Comparison of ENCODE assay signal across 7 mouse cellular contexts in the genomic region with DNA sequence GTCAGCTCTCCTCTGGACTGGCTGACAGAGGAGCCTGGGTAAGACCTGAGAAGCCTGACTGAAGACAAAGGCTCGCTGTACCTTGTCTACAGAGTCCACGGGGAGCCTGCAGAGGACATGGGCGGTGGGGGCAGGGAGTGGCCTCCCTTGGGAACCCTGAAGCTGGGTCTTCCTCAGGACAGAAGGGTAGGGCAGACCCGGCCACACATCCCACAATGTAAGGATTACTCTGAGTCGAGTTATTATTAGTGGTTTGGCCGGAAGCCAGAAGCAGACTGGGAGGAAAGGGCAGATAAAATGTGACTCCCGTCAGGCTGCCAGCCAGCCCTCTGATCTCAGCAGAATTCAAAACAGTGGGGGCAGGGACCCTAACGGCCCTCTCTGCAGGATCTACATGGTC. TPM values are rescaled to one million over a fixed set of nuclear protein-coding genes. Genes with fewer than 3 reads are reported as not detected.
DNase-seq lines count a peak whose midpoint lies in the region; ATAC-seq and TF ChIP-seq lines count a peak whose summit lies in the region.

No protein-coding gene starts in this region.

- no peak for TF ChIP-seq CTCF in lung, postnatal 0 days (IDR thresholded peaks at IDR 0.05)

- H3K27me3 ChIP-seq in heart, embryonic 12.5 days (replicated peaks) = no peaks in the 10 kb centered on the region
- no peaks in the 10 kb centered on the region for H3K27me3 ChIP-seq in kidney, embryonic 14.5 days (ENCODE audit: control insufficient read depth, insufficient read depth, low read length)
- H3K27me3 ChIP-seq in lung, postnatal 0 days (replicated peaks; ENCODE audit: insufficient read depth, low read length) = no peaks in the 10 kb centered on the region

- peak; percentile 90 for DNase-seq in adrenal gland, postnatal 14 days
- DNase-seq in embryo, embryonic 11 days = peak; percentile 65
- DNase-seq in lung, postnatal 0 days (ENCODE audit: low spot score) = peak; percentile 86
- peak; percentile 88 for DNase-seq in skeletal muscle tissue, adult 2 months (ENCODE audit: low read depth, low spot score)
- DNase-seq in left cerebral cortex, adult 18-20 months (ENCODE audit: low spot score in 2 of 2) = no peak

- H3K4me3 ChIP-seq in heart, embryonic 12.5 days = no peak overlapping the region; the same call in 1 of the 2 replicates
- no peak overlapping the region for H3K4me3 ChIP-seq in kidney, embryonic 14.5 days (ENCODE audit: low read length)
- H3K4me3 ChIP-seq in lung, postnatal 0 days (ENCODE audit: low read depth, low read length) = no peak overlapping the region

- no peaks in the 10 kb centered on the region for H3K9me3 ChIP-seq in heart, embryonic 12.5 days (replicated peaks)
- H3K9me3 ChIP-seq in kidney, embryonic 14.5 days (ENCODE audit: control insufficient read depth, low read length) = no peaks in the 10 kb centered on the region
- H3K9me3 ChIP-seq in lung, postnatal 0 days (ENCODE audit: low read length) = no peaks in the 10 kb centered on the region

- peak overlapping the region; percentile 63 for H3K4me2 ChIP-seq in heart, embryonic 12.5 days
- peak overlapping the region; percentile 22; the same call in 1 of the 2 replicates for H3K4me2 ChIP-seq in kidney, embryonic 14.5 days (replicated peaks; ENCODE audit: low read depth, low read length)
- peak overlapping the region; percentile 32 for H3K4me2 ChIP-seq in lung, postnatal 0 days (replicated peaks; ENCODE audit: low read depth, low read length)

- peaks cover 91% of the 10 kb centered on the region for H3K4me1 ChIP-seq in heart, embryonic 12.5 days (replicated peaks)
- H3K4me1 ChIP-seq in kidney, embryonic 14.5 days (ENCODE audit: control insufficient read depth, insufficient read depth, low read length) = peaks cover 75% of the 10 kb centered on the region
- peaks cover 24% of the 10 kb centered on the region for H3K4me1 ChIP-seq in lung, postnatal 0 days (ENCODE audit: insufficient read depth, low read depth, low read length)

- WGBS in heart, embryonic 12.5 days = under 1% methylated on average over 8 of the region's 8 CpGs
- 2% methylated on average over 8 of the region's 8 CpGs for WGBS in kidney, embryonic 14.5 days
- WGBS in lung, postnatal 0 days = 5% methylated on average over 8 of the region's 8 CpGs

- peak overlapping the region; percentile 51 for H3K9ac ChIP-seq in heart, embryonic 12.5 days
- no peak overlapping the region for H3K9ac ChIP-seq in kidney, embryonic 14.5 days (ENCODE audit: low read depth, low read length)
- no peak overlapping the region; the same call in 1 of the 2 replicates for H3K9ac ChIP-seq in lung, postnatal 0 days (replicated peaks; ENCODE audit: low read depth)

- peak; percentile 65 for ATAC-seq in heart, embryonic 12.5 days (ENCODE audit: insufficient number of reproducible peaks, low FRiP score)
- peak; percentile 53 for ATAC-seq in kidney, embryonic 14.5 days (ENCODE audit: low FRiP score, low TSS enrichment)
- peak; percentile 66 for ATAC-seq in lung, postnatal 0 days

- H3K36me3 ChIP-seq in heart, embryonic 12.5 days = no peaks in the 10 kb centered on the region
- no peaks in the 10 kb centered on the region for H3K36me3 ChIP-seq in kidney, embryonic 14.5 days (ENCODE audit: control insufficient read depth, insufficient read depth, low read length)
- H3K36me3 ChIP-seq in lung, postnatal 0 days (ENCODE audit: insufficient read depth, low read length) = no peaks in the 10 kb centered on the region

- H3K27ac ChIP-seq in heart, embryonic 12.5 days (ENCODE audit: poor library complexity, severe bottlenecking) = peak overlapping the region; percentile 97
- peak overlapping the region; percentile 33; the same call in 1 of the 2 replicates for H3K27ac ChIP-seq in kidney, embryonic 14.5 days (ENCODE audit: low read depth, low read length)
- peak overlapping the region; percentile 85 for H3K27ac ChIP-seq in lung, postnatal 0 days (ENCODE audit: low read length)

- TF ChIP-seq EP300 in lung, postnatal 0 days (IDR thresholded peaks at IDR 0.05) = peak; percentile 61; the same call in 1 of the 2 replicates

RNA-seq across cellular contexts. Expression of gene Ccdc85c, which starts 30.4 kb away (rescaled TPM):
- total RNA-seq in adrenal gland, postnatal 14 days (2021) = 21.6 and 23.0 TPM in 2 replicates
- 5.9 and 6.0 TPM in 2 replicates for polyA plus RNA-seq in heart, embryonic 12.5 days (2016; fragmentation: Nextera tagmentation; extraction: Ambion mirVana)
- 9.9 and 11.0 TPM in 2 replicates for polyA plus RNA-seq in kidney, embryonic 14.5 days (2014; fragmentation: Nextera tagmentation; extraction: Ambion mirVana)
- polyA plus RNA-seq in lung, postnatal 0 days (2015; fragmentation: Nextera tagmentation; extraction: Ambion mirVana) = 4.1 and 4.5 TPM in 2 replicates
- total RNA-seq in left cerebral cortex, adult 18-20 months (2021) = 10 to 100 TPM; 75.6 to 77.6 TPM

Comparison
In these comparisons a context has a peak if more than half of its experiments do, and no peak if none do; other contexts are left out.
1. DNase-seq: peak in adrenal gland, postnatal 14 days (single experiment), embryo, embryonic 11 days (single experiment), lung, postnatal 0 days (single experiment) and skeletal muscle tissue, adult 2 months (single experiment); none in left cerebral cortex, adult 18-20 months (0 of 2).
2. H3K27ac ChIP-seq: peak in every context shown above with its lines; median percentile 97 in heart, embryonic 12.5 days; 85 in lung, postnatal 0 days; 33 in kidney, embryonic 14.5 days.
3. Peak in every context shown above with its lines, with median percentiles within 50 percentile points of each other: ATAC-seq and H3K4me2 ChIP-seq.